In genomic region chr11:69088856-69089615, GRCm38 (mm10) we compare ENCODE assay signal across 8 mouse cellular contexts. TPM values are rescaled to one million over a fixed set of nuclear protein-coding genes. Genes with fewer than 3 reads are reported as not detected.
DNase-seq lines count a peak whose midpoint lies in the region; ATAC-seq and TF ChIP-seq lines count a peak whose summit lies in the region.

No protein-coding gene starts in this region.

- H3K9ac ChIP-seq in lung, embryonic 15.5 days = peak overlapping the region; percentile 100
- H3K9ac ChIP-seq in forebrain, embryonic 16.5 days (replicated peaks; ENCODE audit: low read depth, low read length) = peak overlapping the region; percentile 100
- H3K9ac ChIP-seq in liver, adult 2 months (ENCODE audit: low read depth, low read length) = peak overlapping the region; percentile 100

- peak overlapping the region; percentile 96 for H3K27ac ChIP-seq in lung, embryonic 15.5 days
- H3K27ac ChIP-seq in forebrain, embryonic 16.5 days (ENCODE audit: low read length) = peak overlapping the region; percentile 94
- H3K27ac ChIP-seq in liver, adult 2 months (replicated peaks; ENCODE audit: insufficient read depth, low read depth, low read length) = peak overlapping the region; percentile 97
- H3K27ac ChIP-seq in small intestine, adult 2 months (ENCODE audit: insufficient read depth, low read depth, low read length) = peak overlapping the region; percentile 90

- no peaks in the 10 kb centered on the region for H3K9me3 ChIP-seq in lung, embryonic 15.5 days
- no peaks in the 10 kb centered on the region for H3K9me3 ChIP-seq in forebrain, embryonic 16.5 days (ENCODE audit: control insufficient read depth, low read length)

- 11% methylated on average over 25 of the region's 25 CpGs for WGBS in lung, embryonic 15.5 days
- WGBS in forebrain, embryonic 16.5 days = 11% methylated on average over 25 of the region's 25 CpGs
- 8% methylated on average over 25 of the region's 25 CpGs for WGBS in liver, adult 2 months
- WGBS in small intestine, adult 2 months = 5% methylated on average over 25 of the region's 25 CpGs

- peaks cover 16% of the 10 kb centered on the region for H3K79me2 ChIP-seq in liver, adult 2 months (ENCODE audit: control insufficient read depth, insufficient read depth, low read length)

- ATAC-seq in lung, embryonic 15.5 days (ENCODE audit: borderline replicate concordance, extremely low read depth, low FRiP score, low TSS enrichment) = peak; percentile 24; the same call in 1 of the 2 replicates
- peak; percentile 2; the same call in 1 of the 2 replicates for ATAC-seq in forebrain, embryonic 16.5 days

- peak overlapping the region; percentile 86 for H3K4me2 ChIP-seq in lung, embryonic 15.5 days
- peak overlapping the region; percentile 98 for H3K4me2 ChIP-seq in forebrain, embryonic 16.5 days (ENCODE audit: low read length)

- H3K4me1 ChIP-seq in lung, embryonic 15.5 days = peaks cover 28% of the 10 kb centered on the region
- peaks cover 34% of the 10 kb centered on the region for H3K4me1 ChIP-seq in forebrain, embryonic 16.5 days (replicated peaks; ENCODE audit: control insufficient read depth, insufficient read depth, low read length)
- peaks cover 15% of the 10 kb centered on the region for H3K4me1 ChIP-seq in liver, adult 2 months (ENCODE audit: control insufficient read depth, insufficient read depth, low read length)
- H3K4me1 ChIP-seq in small intestine, adult 2 months (ENCODE audit: control insufficient read depth, insufficient read depth, insufficient read length, low read length) = peaks cover 9% of the 10 kb centered on the region

- H3K27me3 ChIP-seq in lung, embryonic 15.5 days = no peaks in the 10 kb centered on the region
- H3K27me3 ChIP-seq in forebrain, embryonic 16.5 days (replicated peaks; ENCODE audit: control insufficient read depth, insufficient read depth, low read length) = no peaks in the 10 kb centered on the region
- H3K27me3 ChIP-seq in liver, adult 2 months (ENCODE audit: control insufficient read depth, insufficient read depth, low read length) = no peaks in the 10 kb centered on the region
- H3K27me3 ChIP-seq in small intestine, adult 2 months (ENCODE audit: control insufficient read depth, insufficient read depth, low read length) = no peaks in the 10 kb centered on the region

- H3K4me3 ChIP-seq in lung, embryonic 15.5 days = peak overlapping the region; percentile 96
- peak overlapping the region; percentile 99 for H3K4me3 ChIP-seq in forebrain, embryonic 16.5 days (replicated peaks; ENCODE audit: low read length)
- peak overlapping the region; percentile 96 for H3K4me3 ChIP-seq in liver, adult 2 months (ENCODE audit: insufficient read depth, low read depth, low read length)
- peak overlapping the region; percentile 93 for H3K4me3 ChIP-seq in small intestine, adult 2 months (ENCODE audit: low read depth, low read length)

- no peak for DNase-seq in lung, postnatal 14 days
- DNase-seq in brain, embryonic 14.5 days (ENCODE audit: low read depth) = peak; percentile 25
- DNase-seq in liver, adult 2 months (ENCODE audit: extremely low read depth, low read depth, low spot score) = no peak
- DNase-seq in ovary, postnatal 14 days (ENCODE audit: low spot score) = no peak
- DNase-seq in embryo, embryonic 11 days = no peak

- no peak for TF ChIP-seq POLR2A in brain, embryonic 14.5 days (IDR thresholded peaks at IDR 0.05; ENCODE audit: borderline replicate concordance, extremely low read depth, insufficient read depth, insufficient read length, poor library complexity, severe bottlenecking)
- TF ChIP-seq POLR2A in liver, adult 2 months (IDR thresholded peaks at IDR 0.05; ENCODE audit: extremely low read depth, insufficient read depth, low read length) = no peak
- no peak for TF ChIP-seq POLR2A in small intestine, adult 2 months (IDR thresholded peaks at IDR 0.05; ENCODE audit: low read depth, low read length)

- H3K36me3 ChIP-seq in lung, embryonic 15.5 days = peaks cover 22% of the 10 kb centered on the region; the same call in 1 of the 2 replicates
- H3K36me3 ChIP-seq in forebrain, embryonic 16.5 days (ENCODE audit: control insufficient read depth, insufficient read depth) = 0 out of 2 replicates have a peak, but pooled peaks cover 2% of the 10 kb centered on the region
- H3K36me3 ChIP-seq in liver, adult 2 months (ENCODE audit: control insufficient read depth, insufficient read depth, low read length) = peaks cover 2% of the 10 kb centered on the region; the same call in 1 of the 2 replicates
- H3K36me3 ChIP-seq in small intestine, adult 2 months (ENCODE audit: control insufficient read depth, insufficient read depth, low read length) = peaks cover 9% of the 10 kb centered on the region; the same call in 1 of the 2 replicates

- no peak for TF ChIP-seq CTCF in brain, embryonic 14.5 days (IDR thresholded peaks at IDR 0.05; ENCODE audit: borderline replicate concordance, extremely low read depth, insufficient read depth, insufficient read length)
- no peak for TF ChIP-seq CTCF in liver, adult 2 months (IDR thresholded peaks at IDR 0.05; ENCODE audit: low read depth, low read length)
- no peak for TF ChIP-seq CTCF in small intestine, adult 2 months (IDR thresholded peaks at IDR 0.05; ENCODE audit: extremely low read depth, insufficient read length, insufficient replicate concordance, low read depth, low read length)

RNA-seq across cellular contexts. Expression of gene Vamp2, which starts 0.7 kb away (rescaled TPM):
- polyA plus RNA-seq in lung, embryonic 15.5 days (2015; fragmentation: Nextera tagmentation; extraction: Ambion mirVana) = 61.6 and 66.6 TPM in 2 replicates
- 251 and 319 TPM in 2 replicates for polyA plus RNA-seq in brain, embryonic 14.5 days (2012; rRNA removed)
- 217 and 259 TPM in 2 replicates for polyA plus RNA-seq in forebrain, embryonic 16.5 days (2015; fragmentation: Nextera tagmentation; extraction: Ambion mirVana)
- total RNA-seq in liver, adult 2 months (2014; rRNA removed) = 5.2 and 6.4 TPM in 2 replicates
- polyA plus RNA-seq in liver, adult 2 months (2012; rRNA removed) = 21.7 and 36.9 TPM in 2 replicates
- 33.5 and 84.4 TPM in 2 replicates for polyA plus RNA-seq in small intestine, adult 2 months (2012; rRNA removed)

RNA-seq across cellular contexts. Expression of gene Per1, which starts 6.0 kb away (rescaled TPM):
- polyA plus RNA-seq in lung, embryonic 15.5 days (2015; fragmentation: Nextera tagmentation; extraction: Ambion mirVana) = 21.7 and 24.0 TPM in 2 replicates
- polyA plus RNA-seq in brain, embryonic 14.5 days (2012; rRNA removed) = 12.2 and 16.3 TPM in 2 replicates
- polyA plus RNA-seq in forebrain, embryonic 16.5 days (2015; fragmentation: Nextera tagmentation; extraction: Ambion mirVana) = 11.8 and 12.1 TPM in 2 replicates
- 8.0 and 9.0 TPM in 2 replicates for total RNA-seq in liver, adult 2 months (2014; rRNA removed)
- polyA plus RNA-seq in liver, adult 2 months (2012; rRNA removed) = 4.6 and 6.9 TPM in 2 replicates
- polyA plus RNA-seq in small intestine, adult 2 months (2012; rRNA removed) = 5.4 and 13.9 TPM in 2 replicates

RNA-seq across cellular contexts. Expression of gene Tmem107, which starts 18.4 kb away (rescaled TPM):
- polyA plus RNA-seq in lung, embryonic 15.5 days (2015; fragmentation: Nextera tagmentation; extraction: Ambion mirVana) = 69.3 and 71.1 TPM in 2 replicates
- 25.6 and 35.1 TPM in 2 replicates for polyA plus RNA-seq in brain, embryonic 14.5 days (2012; rRNA removed)
- 43.7 and 48.4 TPM in 2 replicates for polyA plus RNA-seq in forebrain, embryonic 16.5 days (2015; fragmentation: Nextera tagmentation; extraction: Ambion mirVana)
- total RNA-seq in liver, adult 2 months (2014; rRNA removed) = 1.8 and 2.2 TPM in 2 replicates
- polyA plus RNA-seq in liver, adult 2 months (2012; rRNA removed) = 3.3 and 4.7 TPM in 2 replicates
- 11.8 and 12.8 TPM in 2 replicates for polyA plus RNA-seq in small intestine, adult 2 months (2012; rRNA removed)

RNA-seq across cellular contexts. Expression of gene Borcs6, which starts 29.5 kb away (rescaled TPM):
- 9.1 and 10.3 TPM in 2 replicates for polyA plus RNA-seq in lung, embryonic 15.5 days (2015; fragmentation: Nextera tagmentation; extraction: Ambion mirVana)
- 19.6 and 22.1 TPM in 2 replicates for polyA plus RNA-seq in brain, embryonic 14.5 days (2012; rRNA removed)
- 11.4 and 12.3 TPM in 2 replicates for polyA plus RNA-seq in forebrain, embryonic 16.5 days (2015; fragmentation: Nextera tagmentation; extraction: Ambion mirVana)
- 6.1 and 6.5 TPM in 2 replicates for total RNA-seq in liver, adult 2 months (2014; rRNA removed)
- 10.5 and 11.2 TPM in 2 replicates for polyA plus RNA-seq in liver, adult 2 months (2012; rRNA removed)
- 13.2 and 28.5 TPM in 2 replicates for polyA plus RNA-seq in small intestine, adult 2 months (2012; rRNA removed)

RNA-seq across cellular contexts. Expression of gene Hes7, which starts 31.2 kb away (rescaled TPM):
- 0.52 and 0.60 TPM in 2 replicates for polyA plus RNA-seq in lung, embryonic 15.5 days (2015; fragmentation: Nextera tagmentation; extraction: Ambion mirVana)
- 0.42 and 0.45 TPM in 2 replicates for polyA plus RNA-seq in brain, embryonic 14.5 days (2012; rRNA removed)
- polyA plus RNA-seq in forebrain, embryonic 16.5 days (2015; fragmentation: Nextera tagmentation; extraction: Ambion mirVana) = 0.26 and 0.67 TPM in 2 replicates
- total RNA-seq in liver, adult 2 months (2014; rRNA removed) = not detected in 2 replicates
- polyA plus RNA-seq in liver, adult 2 months (2012; rRNA removed) = 0.05 TPM in 1 of 2 replicates, not detected in the other
- 1.1 and 1.7 TPM in 2 replicates for polyA plus RNA-seq in small intestine, adult 2 months (2012; rRNA removed)
